Mouse (Mus musculus): ENCODE data around the gene Lrrc19. TPM values are rescaled to one million over a fixed set of nuclear protein-coding genes. Genes with fewer than 3 reads are reported as not detected.

Lrrc19 gene
- polyA plus RNA-seq, 1 experiment from 2014 or later, result 28.9 TPM

- Histone ChIP-seq H3K9ac (ENCODE audit: low read depth, low read length) (peak overlapping the region; percentile 65), H3K36me3 (ENCODE audit: control insufficient read depth, insufficient read depth) (no peaks in the 10 kb centered on the region), H3K4me2 (replicated peaks; ENCODE audit: low read depth) (peak overlapping the region; percentile 73), H3K4me1 (replicated peaks; ENCODE audit: control insufficient read depth, insufficient read depth, low read length) (peaks cover 3% of the 10 kb centered on the region; the same call in 1 of the 2 replicates), H3K9me3 (ENCODE audit: control insufficient read depth) (no peaks in the 10 kb centered on the region), H3K27ac (ENCODE audit: low read depth, low read length) (peak overlapping the region; percentile 78), H3K27me3 (replicated peaks; ENCODE audit: control insufficient read depth, insufficient read depth, low read length) (no peaks in the 10 kb centered on the region), H3K4me3 (ENCODE audit: low read depth, low read length) (peak overlapping the region; percentile 80)
- no peak for TF ChIP-seq CTCF (IDR thresholded peaks at IDR 0.05; ENCODE audit: low read depth)
- WGBS, result 0% methylated on average over 27 of the region's 33 CpGs
- ATAC-seq, result peak; percentile 74
Measured at GRCm38 (mm10) chr4:94602496-94603030, 47.4 kb downstream of the Lrrc19 start.

- no peak overlapping the region for H3K9ac ChIP-seq (ENCODE audit: low read depth, low read length)
- TF ChIP-seq CTCF (IDR thresholded peaks at IDR 0.05; ENCODE audit: low read depth), result peak; percentile 52
- H3K36me3 ChIP-seq (ENCODE audit: control insufficient read depth, insufficient read depth), result no peaks in the 10 kb centered on the region
- H3K4me1 ChIP-seq (replicated peaks; ENCODE audit: control insufficient read depth, insufficient read depth, low read length), result peaks cover 3% of the 10 kb centered on the region; the same call in 1 of the 2 replicates
- H3K9me3 ChIP-seq (ENCODE audit: control insufficient read depth), result no peaks in the 10 kb centered on the region
- no peaks in the 10 kb centered on the region for H3K27me3 ChIP-seq (replicated peaks; ENCODE audit: control insufficient read depth, insufficient read depth, low read length)
- H3K4me3 ChIP-seq (ENCODE audit: low read depth, low read length), result no peak overlapping the region
- no peak overlapping the region for H3K27ac ChIP-seq (ENCODE audit: low read depth, low read length)
- WGBS, result 82% methylated on average over 4 of the region's 4 CpGs
- no peak for ATAC-seq
- peak overlapping the region; percentile 73; the same call in 1 of the 2 replicates for H3K4me2 ChIP-seq (replicated peaks; ENCODE audit: low read depth)
Measured at GRCm38 (mm10) chr4:94601395-94601794, 48.5 kb downstream of the Lrrc19 start.

DNA sequence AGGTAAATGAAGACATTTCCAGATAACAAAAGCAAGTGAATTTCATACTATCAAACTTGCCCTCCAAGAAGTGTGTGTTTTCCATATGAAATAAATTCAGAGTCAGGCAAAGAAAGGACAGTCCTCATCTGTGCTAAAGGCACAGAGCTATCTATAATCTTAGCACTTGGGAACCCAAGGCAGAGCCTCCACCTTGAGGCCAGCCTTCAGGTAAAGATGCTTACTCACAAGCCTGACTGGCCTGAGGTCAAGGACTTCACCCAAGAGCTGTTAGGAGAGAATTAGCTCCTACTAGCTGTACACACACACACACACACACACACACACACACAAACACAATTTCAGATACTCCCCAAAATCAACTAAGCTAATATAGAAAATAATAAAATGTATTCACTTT lies 57.2 kb downstream of the Lrrc19 start:
- Histone ChIP-seq H3K9ac (ENCODE audit: low read depth, low read length) (no peak overlapping the region), H3K4me2 (replicated peaks; ENCODE audit: low read depth) (no peak overlapping the region), H3K36me3 (ENCODE audit: control insufficient read depth, insufficient read depth) (no peaks in the 10 kb centered on the region), H3K27me3 (replicated peaks; ENCODE audit: control insufficient read depth, insufficient read depth, low read length) (no peaks in the 10 kb centered on the region), H3K9me3 (ENCODE audit: control insufficient read depth) (no peaks in the 10 kb centered on the region), H3K4me1 (replicated peaks; ENCODE audit: control insufficient read depth, insufficient read depth, low read length) (0 out of 2 replicates have a peak, but pooled peaks cover 3% of the 10 kb centered on the region), H3K4me3 (ENCODE audit: low read depth, low read length) (no peak overlapping the region), H3K27ac (ENCODE audit: low read depth, low read length) (no peak overlapping the region)
- ATAC-seq, result 0 out of 2 replicates have a peak, but pooled peaks have one; percentile 38
- TF ChIP-seq CTCF (IDR thresholded peaks at IDR 0.05; ENCODE audit: low read depth), result no peak

- Histone ChIP-seq H3K4me2 (replicated peaks; ENCODE audit: low read depth) (no peak overlapping the region), H3K27me3 (replicated peaks; ENCODE audit: control insufficient read depth, insufficient read depth, low read length) (no peaks in the 10 kb centered on the region), H3K36me3 (ENCODE audit: control insufficient read depth, insufficient read depth) (no peaks in the 10 kb centered on the region), H3K9ac (ENCODE audit: low read depth, low read length) (no peak overlapping the region), H3K27ac (ENCODE audit: low read depth, low read length) (no peak overlapping the region), H3K4me3 (ENCODE audit: low read depth, low read length) (no peak overlapping the region), H3K9me3 (ENCODE audit: control insufficient read depth) (no peaks in the 10 kb centered on the region), H3K4me1 (replicated peaks; ENCODE audit: control insufficient read depth, insufficient read depth, low read length) (0 out of 2 replicates have a peak, but pooled peaks cover 3% of the 10 kb centered on the region)
- ATAC-seq, result no peak
- no peak for TF ChIP-seq CTCF (IDR thresholded peaks at IDR 0.05; ENCODE audit: low read depth)
- 58% methylated on average over 4 of the region's 4 CpGs for WGBS
Measured at GRCm38 (mm10) chr4:94591765-94592381, 58.1 kb downstream of the Lrrc19 start.

MicroRNAs within 50 kb of the gene (microRNA counts, 519-probe panel; counts per million panel counts)
- 3,551 counts per million, percentile 45 among the panel's probes with 10 or more counts for microRNA mmu-miR-872

Small RNA genes within 50 kb of the gene (microRNA-seq; reads per million reads assigned to microRNA genes)
- gene Mir872, result 1,071 reads per million, percentile 75 among the genes with 10 or more reads in this experiment

Other genes starting within 250 kb of the Lrrc19 start
- gene Gm10306, start 93.6 kb downstream of the Lrrc19 start, polyA plus RNA-seq (2015; fragmentation: Nextera tagmentation; extraction: Ambion mirVana), result not detected in 2 replicates
- 9.3 and 9.8 TPM in 2 replicates for gene Caap1, start 93.3 kb downstream of the Lrrc19 start, polyA plus RNA-seq (2015; fragmentation: Nextera tagmentation; extraction: Ambion mirVana)
- gene Plaa, start 46.9 kb downstream of the Lrrc19 start, polyA plus RNA-seq (2015; fragmentation: Nextera tagmentation; extraction: Ambion mirVana), result 31.5 and 34.3 TPM in 2 replicates
- 9.9 and 10.1 TPM in 2 replicates for gene Ift74, start 35.7 kb downstream of the Lrrc19 start, polyA plus RNA-seq (2015; fragmentation: Nextera tagmentation; extraction: Ambion mirVana)
- 6.1 and 6.3 TPM in 2 replicates for gene Tek, start 89.1 kb upstream of the Lrrc19 start, polyA plus RNA-seq (2015; fragmentation: Nextera tagmentation; extraction: Ambion mirVana)

Measured in intestine, postnatal 0 days (tissue).